Mouse (Mus musculus) testis, adult 2 months (tissue): ENCODE data around the gene Nfatc2.

Experiments
- CTCF ChIP-seq: fragments of 200-500 bp; IDR thresholded peaks from 2 replicates; pipeline ENCODE4 v1.5.1; 2012; ENCODE audit warnings: low read depth, mild to moderate bottlenecking, inconsistent platforms, low read length, moderate library complexity; ENCODE audit not compliant: control insufficient read depth, insufficient read depth, insufficient replicate concordance
- POLR2A ChIP-seq: fragments of 200-500 bp; IDR thresholded peaks from 2 replicates; pipeline ENCODE4 v1.6.1; 2012; ENCODE audit warnings: low read depth, mild to moderate bottlenecking, inconsistent platforms, low read length, moderate library complexity; ENCODE audit not compliant: control insufficient read depth

GRCm38 (mm10) chr2:168440918-168441328 lies 160.5 kb downstream of the Nfatc2 start:
- TF ChIP-seq CTCF, result no peak
- TF ChIP-seq POLR2A, result no peak
